Mouse (Mus musculus) myocyte (in vitro differentiated cells): ENCODE data around the gene Ceacam9.
"Not testable (repeated sequence)": the region's sequence is repeated elsewhere in the genome, so short reads cannot be mapped to it uniquely, and the experiment has no call there.

Experiments used
- CEBPB ChIP-seq: IDR thresholded peaks from 2 replicates; pipeline ENCODE4 v1.6.1; 2011; ENCODE audit warnings: mild to moderate bottlenecking, moderate library complexity; ENCODE audit not compliant: poor library complexity, insufficient read depth, severe bottlenecking
- MAX ChIP-seq: IDR thresholded peaks from one replicate; pipeline ENCODE4 v1.6.1; 2011; ENCODE audit warnings: low read depth, mild to moderate bottlenecking, control low read depth
- MYOD1 ChIP-seq, 3 experiments: IDR thresholded peaks; one replicate each; pipeline ENCODE4 v1.6.1; 2011; ENCODE audit warnings: control low read depth in 2 of 3, low read depth in 2 of 3, mild to moderate bottlenecking in 2 of 3, moderate library complexity in 1 of 3; ENCODE audit not compliant: insufficient read length in 2 of 3, control insufficient read depth in 1 of 3
- MYOG ChIP-seq, 3 experiments: IDR thresholded peaks; one replicate each; pipeline ENCODE4 v1.6.1; 2011; ENCODE audit warnings: control low read depth in 2 of 3, low read depth in 2 of 3, mild to moderate bottlenecking in 2 of 3; ENCODE audit not compliant: insufficient read length in 2 of 3, control insufficient read depth in 1 of 3, insufficient read depth in 1 of 3
- POLR2A ChIP-seq: IDR thresholded peaks from one replicate; pipeline ENCODE4 v1.6.1; 2011; ENCODE audit warnings: low read depth, mild to moderate bottlenecking, control low read depth, moderate library complexity; ENCODE audit not compliant: insufficient read length
- POLR2AphosphoS2 ChIP-seq: IDR thresholded peaks from one replicate; pipeline ENCODE4 v1.6.1; 2011; ENCODE audit warnings: low read depth, control low read depth; ENCODE audit not compliant: insufficient read length
- REST ChIP-seq: IDR thresholded peaks from one replicate; pipeline ENCODE4 v1.6.1; 2011; ENCODE audit warnings: mild to moderate bottlenecking, control low read depth, moderate library complexity; ENCODE audit not compliant: insufficient read depth, insufficient read length
- SRF ChIP-seq: IDR thresholded peaks from one replicate; pipeline ENCODE4 v1.6.1; 2011; ENCODE audit warnings: low read depth; ENCODE audit not compliant: control insufficient read depth, insufficient read length
- TCF12 ChIP-seq: IDR thresholded peaks from one replicate; pipeline ENCODE4 v1.6.1; 2011; ENCODE audit warnings: mild to moderate bottlenecking, control low read depth; ENCODE audit not compliant: poor library complexity, insufficient read depth, severe bottlenecking
- USF1 ChIP-seq: IDR thresholded peaks from one replicate; pipeline ENCODE4 v1.6.1; 2011; ENCODE audit warnings: low read depth, mild to moderate bottlenecking, control low read depth, moderate library complexity

DNA sequence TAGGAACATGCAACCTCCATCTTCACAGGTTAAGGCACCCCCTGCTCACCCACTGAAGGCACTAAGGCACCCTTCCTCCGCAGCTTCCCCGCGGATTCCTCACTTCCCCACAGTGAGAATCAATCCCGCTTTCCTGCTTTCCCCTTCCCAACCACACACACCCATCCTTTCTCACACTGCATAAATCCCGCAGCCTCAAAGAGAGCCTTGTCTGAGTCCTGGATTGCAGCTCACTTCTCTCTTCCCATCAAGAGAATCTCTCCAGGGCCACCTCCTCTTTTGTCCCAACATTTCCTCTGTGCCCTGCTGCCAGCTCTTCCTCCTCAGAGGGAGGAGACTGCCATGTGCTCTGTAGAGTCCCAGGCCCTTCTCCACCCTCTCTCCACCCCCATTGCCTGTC lies 47.0 kb upstream of the Ceacam9 start:
- TF ChIP-seq POLR2A; USF1; MYOG (IDR thresholded peaks at IDR 0.05; ENCODE audit: control insufficient read depth in 1 of 3, insufficient read depth in 1 of 3, insufficient read length in 2 of 3, low read depth in 2 of 3); POLR2AphosphoS2; TCF12; CEBPB; MAX; REST; MYOD1 (IDR thresholded peaks at IDR 0.05; ENCODE audit: control insufficient read depth in 1 of 3, insufficient read length in 2 of 3, low read depth in 2 of 3); SRF: not testable (repeated sequence)
